Mouse (Mus musculus) ES-CJ7 (cell line): ENCODE results near the gene Ehd1.

ENCODE experiments used
- DNase-seq: peaks from one replicate; pipeline ENCODE4 v3.0.0; 2011; ENCODE audit warnings: low read depth, low spot score

The Ehd1 gene

GRCm38 (mm10) chr19:6331719-6332516, 55.4 kb downstream of the Ehd1 start:
- DNase-seq, result peak; percentile 76

- DNase-seq, result no peak
Measured at GRCm38 (mm10) chr19:6333761-6334595, 57.5 kb downstream of the Ehd1 start.

GRCm38 (mm10) chr19:6334673-6335457, 58.3 kb downstream of the Ehd1 start, which contains the start of gene Men1:
Gene Men1, plus strand, starts transcription at chr19:6334979.
- DNase-seq, result peak; percentile 99

- no peak for DNase-seq
Measured at GRCm38 (mm10) chr19:6335458-6335827, 58.9 kb downstream of the Ehd1 start.

GRCm38 (mm10) chr19:6336920-6337319, 60.4 kb downstream of the Ehd1 start:
- no peak for DNase-seq

GRCm38 (mm10) chr19:6338171-6338570, 61.6 kb downstream of the Ehd1 start:
- no peak for DNase-seq

GRCm38 (mm10) chr19:6338716-6339115, 62.2 kb downstream of the Ehd1 start:
- no peak for DNase-seq

GRCm38 (mm10) chr19:6339191-6339590, 62.7 kb downstream of the Ehd1 start:
- no peak for DNase-seq

GRCm38 (mm10) chr19:6339890-6340504, 63.5 kb downstream of the Ehd1 start:
- peak; percentile 75 for DNase-seq

GRCm38 (mm10) chr19:6340524-6341452, 64.3 kb downstream of the Ehd1 start, which contains the start of gene Map4k2:
Gene Map4k2, plus strand, starts transcription at chr19:6341135.
- peak; percentile 71 for DNase-seq

- no peak for DNase-seq
Measured at GRCm38 (mm10) chr19:6341453-6342077, 65.0 kb downstream of the Ehd1 start.

- no peak for DNase-seq
Measured at GRCm38 (mm10) chr19:6342276-6342933, 65.9 kb downstream of the Ehd1 start.

- no peak for DNase-seq
Measured at GRCm38 (mm10) chr19:6343066-6343925, 66.8 kb downstream of the Ehd1 start.

- no peak for DNase-seq
Measured at GRCm38 (mm10) chr19:6343996-6344395, 67.5 kb downstream of the Ehd1 start.

- no peak for DNase-seq
Measured at GRCm38 (mm10) chr19:6346023-6346422, 69.5 kb downstream of the Ehd1 start.

GRCm38 (mm10) chr19:6346661-6347060, 70.1 kb downstream of the Ehd1 start:
- DNase-seq, result no peak

GRCm38 (mm10) chr19:6347615-6348014, 71.1 kb downstream of the Ehd1 start:
- DNase-seq, result no peak

GRCm38 (mm10) chr19:6348717-6349116, 72.2 kb downstream of the Ehd1 start:
- no peak for DNase-seq
